ENCODE assay signal across 9 mouse cellular contexts in the genomic region with DNA sequence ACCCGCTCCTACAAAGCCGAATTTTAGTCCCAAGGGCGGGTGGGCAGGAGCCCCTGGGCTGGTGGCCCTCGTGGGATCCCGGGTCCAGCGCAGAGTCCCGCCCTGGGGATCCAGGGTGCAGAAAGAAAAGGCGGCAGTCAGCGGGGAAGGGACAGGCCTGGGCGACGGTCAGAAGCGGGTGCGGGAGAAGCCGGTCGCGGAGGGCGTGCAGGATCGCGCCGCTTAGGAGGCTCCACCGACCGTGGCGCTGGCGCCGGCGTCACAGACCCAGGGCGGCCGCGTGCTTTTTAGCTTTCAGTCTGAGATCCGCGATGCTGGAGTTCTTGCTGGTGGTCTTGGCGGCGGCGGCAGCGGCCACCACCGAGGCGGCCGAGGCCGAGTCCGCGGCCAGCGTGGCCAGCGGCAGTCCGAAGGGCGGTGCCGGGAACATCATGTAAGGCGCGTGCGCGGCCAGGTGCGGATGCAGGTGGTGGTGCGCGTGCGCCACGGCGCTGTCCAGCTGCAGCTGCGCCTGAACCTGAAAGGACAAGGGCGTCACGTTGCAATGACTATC. TPM values are rescaled to one million over a fixed set of nuclear protein-coding genes. Genes with fewer than 3 reads are reported as not detected.
DNase-seq lines count a peak whose midpoint lies in the region; ATAC-seq and TF ChIP-seq lines count a peak whose summit lies in the region.
"Had no signal": no experiment of that assay in that cellular context is flagged by ENCODE, and none has a peak within 500 bp of the region (broad histone marks: within the 10 kb centered on the region; RNA-seq: fewer than 3 reads in every experiment).

No protein-coding gene starts in this region.

- DNase-seq in gastrocnemius, postnatal 10 days: peak; percentile 36
- no peak for DNase-seq in gastrocnemius, adult 8-10 months (ENCODE audit: low spot score in 2 of 2)
- peak; percentile 50 for DNase-seq in adrenal gland, adult 2 months
- DNase-seq in forebrain, embryonic 14.5 days (ENCODE audit: low spot score): no peak
- DNase-seq in liver, embryonic 14.5 days (ENCODE audit: low read depth in 3 of 3, low spot score in 3 of 3): no peak
- peak; percentile 56 for DNase-seq in naive thymus-derived CD4-positive, alpha-beta T cell, adult 2 months (ENCODE audit: low read depth)
- peak; percentile 64 for DNase-seq in urinary bladder, postnatal 25 days (ENCODE audit: low spot score)

- H3K4me2 ChIP-seq in forebrain, embryonic 14.5 days (ENCODE audit: low read length): peak overlapping the region; percentile 56
- H3K4me2 ChIP-seq in intestine, embryonic 15.5 days (replicated peaks): peak overlapping the region; percentile 79
- peak overlapping the region; percentile 53 for H3K4me2 ChIP-seq in liver, embryonic 14.5 days (ENCODE audit: low read depth)

- H3K9me3 ChIP-seq in forebrain, embryonic 14.5 days (replicated peaks; ENCODE audit: control insufficient read depth, low read length): no peaks in the 10 kb centered on the region
- no peaks in the 10 kb centered on the region for H3K9me3 ChIP-seq in intestine, embryonic 15.5 days
- H3K9me3 ChIP-seq in liver, embryonic 14.5 days (ENCODE audit: control insufficient read depth, low read length): no peaks in the 10 kb centered on the region

- under 1% methylated on average over 59 of the region's 59 CpGs for WGBS in forebrain, embryonic 14.5 days
- WGBS in intestine, embryonic 15.5 days: under 1% methylated on average over 59 of the region's 59 CpGs
- WGBS in liver, embryonic 14.5 days (ENCODE audit: insufficient replicate concordance): under 1% methylated on average over 59 of the region's 59 CpGs

- H3K36me3 ChIP-seq in forebrain, embryonic 14.5 days (ENCODE audit: control insufficient read depth, insufficient read depth, low read length): no peaks in the 10 kb centered on the region
- H3K36me3 ChIP-seq in intestine, embryonic 15.5 days: no peaks in the 10 kb centered on the region
- no peaks in the 10 kb centered on the region for H3K36me3 ChIP-seq in liver, embryonic 14.5 days (replicated peaks; ENCODE audit: control insufficient read depth, insufficient read depth, low read depth)

- peak; percentile 68 for ATAC-seq in forebrain, embryonic 14.5 days
- peak; percentile 91 for ATAC-seq in intestine, embryonic 15.5 days
- peak; percentile 45; the same call in 1 of the 2 replicates for ATAC-seq in liver, embryonic 14.5 days (ENCODE audit: insufficient read depth)

- no peak for TF ChIP-seq CTCF in liver, embryonic 14.5 days (IDR thresholded peaks at IDR 0.05; ENCODE audit: low read depth)

- H3K4me3 ChIP-seq in forebrain, embryonic 14.5 days (ENCODE audit: low read depth, low read length): peak overlapping the region; percentile 34
- peak overlapping the region; percentile 50 for H3K4me3 ChIP-seq in intestine, embryonic 15.5 days (replicated peaks)
- peak overlapping the region; percentile 26 to 38 for H3K4me3 ChIP-seq in liver, embryonic 14.5 days (ENCODE audit: insufficient read depth in 1 of 2, low read depth in 2 of 2, low read length in 2 of 2)

- peak overlapping the region; percentile 48 for H3K9ac ChIP-seq in forebrain, embryonic 14.5 days (ENCODE audit: low read length)
- H3K9ac ChIP-seq in intestine, embryonic 15.5 days: no peak overlapping the region
- H3K9ac ChIP-seq in liver, embryonic 14.5 days (replicated peaks): no peak overlapping the region

- peaks cover 10% of the 10 kb centered on the region for H3K4me1 ChIP-seq in forebrain, embryonic 14.5 days (ENCODE audit: control insufficient read depth, insufficient read depth, low read length)
- H3K4me1 ChIP-seq in intestine, embryonic 15.5 days (replicated peaks): peaks cover 11% of the 10 kb centered on the region
- no peaks in the 10 kb centered on the region; a peak in 1 of 4 replicates for H3K4me1 ChIP-seq in liver, embryonic 14.5 days (replicated peaks; ENCODE audit: control insufficient read depth in 2 of 2, insufficient read depth in 2 of 2, low read length in 1 of 2)

- no peak for TF ChIP-seq EP300 in liver, embryonic 14.5 days (IDR thresholded peaks at IDR 0.05; ENCODE audit: low read depth)

- H3K27me3 ChIP-seq in forebrain, embryonic 14.5 days (replicated peaks; ENCODE audit: control insufficient read depth, insufficient read depth, low read length): peaks cover 76% of the 10 kb centered on the region
- H3K27me3 ChIP-seq in intestine, embryonic 15.5 days (replicated peaks): peaks cover 70% of the 10 kb centered on the region
- H3K27me3 ChIP-seq in liver, embryonic 14.5 days (ENCODE audit: control insufficient read depth, insufficient read depth, low read length): peaks cover 83% of the 10 kb centered on the region

- H3K27ac ChIP-seq in forebrain, embryonic 14.5 days (ENCODE audit: low read depth, low read length): no peak overlapping the region
- no peak overlapping the region for H3K27ac ChIP-seq in intestine, embryonic 15.5 days
- no peak overlapping the region for H3K27ac ChIP-seq in liver, embryonic 14.5 days

RNA-seq across cellular contexts. Expression of gene Rsrc1, which starts 7.7 kb away (rescaled TPM):
- total RNA-seq in gastrocnemius, postnatal 10 days (2021): 10 to 100 TPM; 21.9 to 22.8 TPM
- total RNA-seq in gastrocnemius, adult 8-10 months (2022): 10 to 100 TPM; 11.4 to 13.1 (median 11.7) TPM
- 10 to 100 TPM; 32.0 to 33.8 TPM for total RNA-seq in adrenal gland, adult 2 months (2021)
- polyA plus RNA-seq in adrenal gland, adult 2 months (2012; rRNA removed): 1.5 and 2.2 TPM in 2 replicates
- 30.6 and 31.9 TPM in 2 replicates for polyA plus RNA-seq in forebrain, embryonic 14.5 days (2014; fragmentation: Nextera tagmentation; extraction: Ambion mirVana)
- polyA plus RNA-seq in intestine, embryonic 15.5 days (2015; fragmentation: Nextera tagmentation; extraction: Ambion mirVana): 22.1 and 23.6 TPM in 2 replicates
- 1.8 and 3.1 TPM in 2 replicates for polyA plus RNA-seq in liver, embryonic 14.5 days (2012; rRNA removed)
- 8.7 and 9.5 TPM in 2 replicates for polyA plus RNA-seq in liver, embryonic 14.5 days (2014; fragmentation: Nextera tagmentation; extraction: Ambion mirVana)

RNA-seq across cellular contexts. Expression of gene Shox2, which starts 8.1 kb away (rescaled TPM):
- total RNA-seq in gastrocnemius, postnatal 10 days (2021): 1 to 10 TPM; 5.1 to 8.5 TPM
- total RNA-seq in gastrocnemius, adult 8-10 months (2022): 1 to 10 TPM in 2 of 4 experiments, under 1 TPM in 2; 0.73 to 2.3 (median 1.2) TPM
- 1 to 10 TPM; 1.3 to 1.7 TPM for total RNA-seq in adrenal gland, adult 2 months (2021)
- 1.2 and 2.9 TPM in 2 replicates for polyA plus RNA-seq in adrenal gland, adult 2 months (2012; rRNA removed)
- polyA plus RNA-seq in forebrain, embryonic 14.5 days (2014; fragmentation: Nextera tagmentation; extraction: Ambion mirVana): 5.2 and 6.8 TPM in 2 replicates
- 0.24 and 0.44 TPM in 2 replicates for polyA plus RNA-seq in intestine, embryonic 15.5 days (2015; fragmentation: Nextera tagmentation; extraction: Ambion mirVana)
- polyA plus RNA-seq in liver, embryonic 14.5 days (2012; rRNA removed): 0.06 and 0.15 TPM in 2 replicates
- polyA plus RNA-seq in liver, embryonic 14.5 days (2014; fragmentation: Nextera tagmentation; extraction: Ambion mirVana): 0.05 TPM in 1 of 2 replicates, not detected in the other
- total RNA-seq: layer of hippocampus, postnatal 25 days had no signal

Comparison
In these comparisons a context has a peak if more than half of its experiments do, and no peak if none do; other contexts are left out.
1. DNase-seq: peak in gastrocnemius, postnatal 10 days (single experiment), adrenal gland, adult 2 months (single experiment), naive thymus-derived CD4-positive, alpha-beta T cell, adult 2 months (single experiment) and urinary bladder, postnatal 25 days (single experiment); none in gastrocnemius, adult 8-10 months (0 of 2), forebrain, embryonic 14.5 days (single experiment) and liver, embryonic 14.5 days (0 of 3).
2. Peak in every context shown above with its lines, with median percentiles within 50 percentile points of each other: ATAC-seq, H3K4me2 ChIP-seq and H3K4me3 ChIP-seq.